Mouse (Mus musculus) midbrain, embryonic 10.5 days (tissue): ENCODE results near the gene Ercc1. TPM values are rescaled to one million over a fixed set of nuclear protein-coding genes. Genes with fewer than 3 reads are reported as not detected.

ENCODE experiments used
- DNase-seq: peaks from one replicate; pipeline ENCODE4 v3.0.0-alpha.2; 2017; ENCODE audit warnings: low spot score
- H3K27ac ChIP-seq: fragments of 300-500 bp; sonication (generic); replicated peaks from 2 replicates; pipeline ENCODE4 v1.5.1; 2016; ENCODE audit warnings: mild to moderate bottlenecking
- H3K27me3 ChIP-seq: fragments of 300-500 bp; sonication (generic); 2 replicates; pipeline ENCODE4 v1.6.1; 2016; ENCODE audit warnings: low read depth, mild to moderate bottlenecking; ENCODE audit not compliant: poor library complexity, severe bottlenecking
- H3K36me3 ChIP-seq: fragments of 300-500 bp; sonication (generic); 2 replicates; pipeline ENCODE4 v1.6.1; 2016; ENCODE audit warnings: mild to moderate bottlenecking, moderate library complexity
- H3K4me1 ChIP-seq: fragments of 300-500 bp; sonication (generic); 2 replicates; pipeline ENCODE4 v1.6.1; 2016
- H3K4me3 ChIP-seq: fragments of 300-500 bp; sonication (generic); 2 replicates; pipeline ENCODE4 v1.5.1; 2016; ENCODE audit warnings: mild to moderate bottlenecking, moderate library complexity
- H3K9me3 ChIP-seq: fragments of 300-500 bp; sonication (generic); replicated peaks from 2 replicates; pipeline ENCODE4 v1.6.1; 2016; ENCODE audit warnings: mild to moderate bottlenecking
- WGBS: fragments of 180-500 bp; shearing (Covaris S2); methylation state at CpG from one replicate; pipeline ENCODE4 v1.1.7; 2016; 5-methylcytosine and 5-hydroxymethylcytosine counted together
- polyA plus RNA-seq: library from polyadenylated mRNA; unstranded; fragments of >200 nt; fragmentation: Nextera tagmentation; extraction: Ambion mirVana; gene quantifications from 2 replicates; pipeline ENCODE4 v1.2.1, GENCODE M21; 2016

Ercc1 gene
- polyA plus RNA-seq = 117 and 118 TPM in 2 replicates

DNA sequence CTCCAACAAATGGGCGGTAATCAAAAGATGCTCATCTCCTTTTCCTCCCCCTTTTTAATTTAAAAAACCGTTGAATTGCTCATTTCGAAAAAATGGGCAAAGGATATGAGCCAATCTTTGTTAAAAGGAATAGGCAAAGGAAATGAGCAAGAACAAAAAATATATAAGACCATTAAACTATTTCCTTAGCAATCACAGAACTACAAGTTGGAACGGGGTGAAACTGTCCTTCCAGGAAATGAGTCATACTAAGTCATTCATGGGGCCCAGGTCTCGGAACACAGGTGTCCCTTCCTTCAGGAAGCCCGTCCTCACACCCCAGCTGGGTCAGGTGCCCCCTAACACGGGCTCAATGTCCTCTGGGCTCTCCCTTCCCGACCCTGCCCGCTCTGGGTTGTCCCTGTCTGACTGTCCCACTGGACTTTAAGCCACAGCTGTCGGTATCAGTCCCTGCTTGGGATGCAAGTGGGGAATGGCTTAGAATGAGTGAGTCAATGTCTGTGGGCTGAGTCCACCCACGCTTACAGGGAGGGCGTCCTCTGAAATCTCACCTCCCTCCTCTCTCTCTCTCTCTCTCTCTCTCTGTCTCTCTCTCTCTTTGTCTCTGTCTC lies at the start of gene Ercc1:
Gene Ercc1 (plus strand): TSS at position 542 of the 611 bp plus-strand sequence.
- Histone ChIP-seq H3K27me3 (peaks cover 19% of the 10 kb centered on the region), H3K4me1 (peaks cover 43% of the 10 kb centered on the region), H3K4me3 (peak within 1 kb of the TSS; percentile 70), H3K27ac (peak within 1 kb of the TSS; percentile 91), H3K9me3 (no peaks in the 10 kb centered on the region), H3K36me3 (peaks cover 18% of the 10 kb centered on the region)
- no peak for DNase-seq
- 30% methylated on average over 12 of the region's 12 CpGs for WGBS

DNA sequence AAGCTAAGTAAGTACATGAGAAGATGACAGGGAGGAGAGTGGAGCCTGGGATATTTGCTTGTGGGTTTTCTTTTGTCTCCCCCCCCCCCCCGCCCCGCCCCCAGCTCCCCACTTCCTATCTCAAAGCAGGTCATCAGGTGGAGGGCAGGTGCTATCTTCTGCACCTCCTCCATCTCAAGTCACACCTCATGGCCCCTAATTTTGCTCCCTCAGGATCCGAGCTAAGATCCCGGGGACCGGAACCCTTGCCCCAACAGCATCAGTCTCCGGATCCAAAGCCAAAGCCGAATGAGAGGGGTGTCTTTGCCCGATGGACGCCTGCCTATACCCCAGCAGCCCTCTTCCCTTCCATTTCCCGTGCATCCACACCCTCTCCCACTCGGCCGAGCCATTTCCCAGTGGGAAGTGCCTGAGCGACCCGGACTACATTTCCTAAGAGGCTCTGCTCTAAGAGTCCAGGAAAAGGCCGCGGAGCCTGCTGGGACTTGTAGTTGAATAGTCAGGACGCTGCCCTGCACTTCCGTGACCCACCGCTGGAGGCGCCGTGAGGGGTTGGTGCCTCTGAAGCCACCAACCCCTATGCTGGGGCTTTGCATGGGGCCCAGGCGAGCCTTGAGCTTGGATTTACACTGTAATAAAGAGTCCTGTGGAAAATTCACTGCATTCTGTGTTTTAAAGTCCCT lies 48.9 kb upstream of the Ercc1 start:
- Histone ChIP-seq H3K4me3 (peak overlapping the region; percentile 44), H3K27me3 (no peaks in the 10 kb centered on the region), H3K9me3 (no peaks in the 10 kb centered on the region), H3K27ac (peak overlapping the region; percentile 68; the same call in 1 of the 2 replicates), H3K36me3 (peaks cover 23% of the 10 kb centered on the region), H3K4me1 (peaks cover 25% of the 10 kb centered on the region)
- peak; percentile 95 for DNase-seq
- WGBS = 19% methylated on average over 20 of the region's 22 CpGs

DNA sequence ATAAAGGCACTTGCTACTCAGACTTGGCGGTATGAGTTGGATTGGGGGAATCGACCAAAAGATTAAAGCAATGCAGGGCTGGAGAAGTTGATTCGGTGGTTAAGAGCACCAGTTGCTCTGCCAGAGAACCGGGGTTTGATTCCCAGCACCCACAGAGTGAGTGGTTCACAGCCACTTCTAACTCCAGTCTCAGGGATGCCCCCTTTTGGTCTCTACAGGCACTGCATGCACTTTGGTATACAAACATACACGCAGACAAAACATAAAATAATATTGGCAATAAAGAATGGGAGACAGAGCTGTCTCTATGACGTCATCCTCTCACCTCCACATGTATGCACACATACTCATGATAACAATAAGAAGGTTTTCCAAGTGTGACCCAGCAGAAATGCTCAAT lies 47.5 kb upstream of the Ercc1 start:
- 88% methylated on average over 6 of the region's 6 CpGs for WGBS

DNA sequence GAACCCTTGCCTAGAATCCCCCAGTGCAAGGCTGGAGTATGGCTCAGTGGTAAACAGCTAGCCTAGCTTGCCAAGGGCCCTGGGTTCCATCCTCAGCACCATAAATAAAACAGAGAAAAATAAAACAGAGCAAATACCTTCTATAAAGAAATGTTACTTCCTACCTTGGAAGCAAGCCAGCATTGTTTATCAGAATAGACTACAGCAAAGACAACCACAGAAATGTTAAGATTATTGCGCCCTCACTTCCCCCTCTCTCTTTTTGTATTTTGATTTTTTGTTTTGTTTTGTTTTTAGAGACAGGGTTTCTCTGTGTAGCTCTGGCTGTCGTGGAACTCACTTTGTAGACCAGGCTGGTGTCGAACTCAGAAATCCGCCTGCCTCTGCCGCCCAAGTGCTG lies 46.8 kb upstream of the Ercc1 start:
- H3K4me3 ChIP-seq = no peak overlapping the region
- 95% methylated on average over 5 of the region's 5 CpGs for WGBS
- H3K4me1 ChIP-seq = peaks cover 25% of the 10 kb centered on the region
- H3K36me3 ChIP-seq = peaks cover 22% of the 10 kb centered on the region
- no peak for DNase-seq
- no peaks in the 10 kb centered on the region for H3K9me3 ChIP-seq
- no peak overlapping the region for H3K27ac ChIP-seq
- H3K27me3 ChIP-seq = peaks cover 15% of the 10 kb centered on the region

More for the DNA sequence above, 47.5 kb upstream of the Ercc1 start:
- Histone ChIP-seq H3K36me3 (peaks cover 23% of the 10 kb centered on the region), H3K27ac (no peak overlapping the region), H3K27me3 (peaks cover 8% of the 10 kb centered on the region), H3K9me3 (no peaks in the 10 kb centered on the region), H3K4me3 (no peak overlapping the region), H3K4me1 (peaks cover 21% of the 10 kb centered on the region)
- no peak for DNase-seq

DNA sequence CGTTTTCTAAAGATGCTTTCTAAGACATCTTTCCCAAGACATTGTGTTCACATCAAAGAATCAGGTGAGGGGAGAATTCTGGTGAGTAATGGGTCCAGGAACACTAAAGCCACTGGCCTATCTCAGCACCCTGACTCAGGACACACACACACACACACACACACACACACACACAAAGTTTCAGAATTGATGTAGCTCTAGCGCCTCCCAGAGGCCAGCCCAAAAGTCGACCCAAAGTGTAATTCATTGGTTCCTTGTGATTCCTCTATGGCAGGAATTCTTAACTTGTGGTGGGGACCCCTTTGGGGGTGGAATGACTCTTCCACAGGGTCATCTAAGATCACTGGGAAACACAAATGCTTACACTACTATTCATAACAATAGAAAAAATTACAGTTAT lies 45.4 kb upstream of the Ercc1 start:
- H3K4me1 ChIP-seq = peaks cover 30% of the 10 kb centered on the region
- no peak overlapping the region for H3K27ac ChIP-seq
- peaks cover 29% of the 10 kb centered on the region for H3K27me3 ChIP-seq
- no peak overlapping the region for H3K4me3 ChIP-seq
- 20% methylated on average over 3 of the region's 3 CpGs for WGBS
- peaks cover 8% of the 10 kb centered on the region for H3K36me3 ChIP-seq
- peak; percentile 58 for DNase-seq
- H3K9me3 ChIP-seq = no peaks in the 10 kb centered on the region

DNA sequence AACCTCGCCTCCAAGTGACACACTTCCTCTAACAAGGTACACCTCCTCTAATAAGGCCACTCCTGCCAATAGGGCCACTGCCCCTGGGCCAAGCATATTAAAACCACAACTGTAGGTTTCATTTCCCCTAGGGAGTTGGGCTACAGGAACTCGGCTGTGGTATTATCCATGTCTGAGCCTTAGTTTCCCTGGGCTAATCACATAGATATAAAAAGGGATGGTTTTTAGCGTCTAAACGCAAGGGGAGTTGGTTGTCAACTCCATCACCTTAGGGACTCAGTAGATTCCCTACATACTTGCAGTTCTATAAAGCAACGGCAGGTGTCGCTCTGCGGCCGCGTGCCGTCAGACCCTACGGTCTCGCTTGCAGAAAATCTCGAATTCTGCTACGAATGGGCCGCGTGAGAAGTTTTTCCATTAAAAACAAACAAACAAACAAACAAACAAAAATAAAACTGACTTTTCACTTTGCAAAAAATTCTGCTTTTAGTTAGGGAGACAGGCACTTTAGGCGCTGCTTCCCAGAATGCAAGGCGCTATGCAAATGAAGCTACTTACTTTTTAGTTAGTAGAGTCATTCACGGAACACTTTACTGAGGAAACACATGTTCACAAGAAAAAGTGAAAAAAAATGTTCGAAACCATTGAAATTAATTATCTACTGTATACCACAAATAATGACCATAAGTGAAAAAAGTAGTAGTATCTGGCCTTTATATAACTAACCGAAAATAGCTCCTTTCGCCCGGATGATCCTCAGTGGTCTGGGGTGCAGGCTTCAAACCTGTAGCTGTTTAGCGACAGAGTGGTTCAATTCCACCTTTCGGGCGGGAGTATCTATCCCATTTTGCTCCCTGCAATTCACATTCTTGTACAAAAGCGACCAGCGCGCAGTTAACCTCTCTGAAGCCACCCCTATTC lies 43.8 kb upstream of the Ercc1 start:
- Histone ChIP-seq H3K27me3 (peaks cover 45% of the 10 kb centered on the region), H3K9me3 (no peaks in the 10 kb centered on the region), H3K36me3 (no peaks in the 10 kb centered on the region), H3K4me1 (peaks cover 39% of the 10 kb centered on the region), H3K27ac (peak overlapping the region; percentile 81), H3K4me3 (peak overlapping the region; percentile 55)
- DNase-seq = peak; percentile 76
- under 1% methylated on average over 29 of the region's 29 CpGs for WGBS

DNA sequence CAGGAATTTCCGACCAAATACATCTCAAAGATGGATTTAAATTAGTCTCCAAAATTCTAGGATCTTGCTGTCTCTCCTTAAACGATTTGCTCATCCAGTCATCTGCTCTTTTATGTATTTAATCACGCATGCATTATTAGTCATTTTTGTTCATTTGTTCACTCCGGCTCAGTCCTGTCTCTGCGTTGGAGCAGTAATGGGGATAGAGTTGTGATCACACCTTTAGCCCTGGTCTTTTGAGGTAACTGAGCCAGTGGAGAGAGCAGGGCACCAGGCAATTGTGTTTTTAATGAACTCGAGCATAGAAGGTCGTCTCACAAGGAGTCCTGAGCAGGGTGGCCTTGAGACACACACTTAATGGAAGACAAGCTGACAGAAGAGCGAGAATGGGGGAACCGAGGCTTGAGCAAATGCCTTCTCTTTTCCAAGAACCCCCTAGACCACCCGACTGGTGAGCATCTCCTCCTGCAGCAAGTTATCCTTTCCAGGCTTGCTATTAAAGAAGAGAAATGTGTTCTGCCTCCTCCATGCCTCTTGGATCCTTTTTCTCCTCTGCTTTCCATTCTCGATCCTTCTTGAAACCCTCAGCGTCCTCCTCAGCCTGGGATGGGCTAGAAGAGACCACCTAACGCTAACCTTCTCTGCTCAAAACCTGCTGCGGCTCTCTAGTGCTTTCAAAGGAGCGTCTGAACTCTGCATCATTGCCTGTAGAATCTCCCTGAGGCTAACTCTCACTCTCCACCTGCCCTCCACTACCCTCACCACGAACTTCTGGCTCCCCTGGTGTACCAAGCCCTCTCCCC lies 42.9 kb upstream of the Ercc1 start:
- no peak for DNase-seq
- Histone ChIP-seq H3K36me3 (no peaks in the 10 kb centered on the region), H3K4me3 (peak overlapping the region; percentile 55), H3K4me1 (peaks cover 37% of the 10 kb centered on the region), H3K9me3 (no peaks in the 10 kb centered on the region), H3K27me3 (peaks cover 54% of the 10 kb centered on the region), H3K27ac (no peak overlapping the region)
- 10% methylated on average over 16 of the region's 16 CpGs for WGBS

DNA sequence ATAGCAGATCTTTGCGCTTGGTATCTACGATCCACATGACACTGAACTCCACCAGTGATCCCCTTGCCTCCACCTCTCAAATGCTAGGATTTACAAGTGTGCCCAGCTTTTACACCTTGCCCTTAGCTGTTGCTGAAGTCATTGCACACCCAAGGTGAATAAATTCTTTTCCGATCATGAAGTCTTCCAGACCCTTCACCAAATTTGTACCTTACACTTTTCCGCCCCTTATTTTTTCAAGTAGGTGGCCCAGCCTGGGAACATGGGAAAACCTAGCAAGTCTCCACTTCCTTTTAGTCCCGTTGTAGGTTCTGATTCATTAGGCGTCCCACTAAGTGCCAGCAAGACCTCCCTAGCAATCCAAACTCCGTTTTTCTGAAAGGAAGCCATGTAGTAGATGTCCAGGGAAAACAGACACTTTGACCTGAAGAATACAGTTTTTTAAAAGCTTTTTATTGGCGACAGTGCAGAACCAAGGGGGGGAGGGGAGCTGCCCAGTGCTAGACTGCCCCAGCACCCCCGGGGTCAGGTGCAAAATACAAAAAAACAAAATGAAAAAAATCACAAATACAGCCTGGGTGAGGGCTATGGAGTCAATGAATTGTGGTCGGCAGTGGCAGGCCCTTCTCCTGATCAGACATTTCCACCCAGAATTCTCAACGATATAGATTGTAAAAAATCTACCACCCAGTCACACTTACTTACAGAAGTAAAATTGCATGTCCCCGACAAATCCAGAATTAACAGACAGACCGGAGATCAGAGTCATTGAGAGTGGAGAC lies 42.1 kb upstream of the Ercc1 start:
- DNase-seq = no peak
- H3K9me3 ChIP-seq = no peaks in the 10 kb centered on the region
- peaks cover 39% of the 10 kb centered on the region for H3K4me1 ChIP-seq
- H3K27ac ChIP-seq = no peak overlapping the region
- H3K36me3 ChIP-seq = no peaks in the 10 kb centered on the region
- peaks cover 62% of the 10 kb centered on the region for H3K27me3 ChIP-seq
- 51% methylated on average over 13 of the region's 13 CpGs for WGBS
- peak overlapping the region; percentile 55 for H3K4me3 ChIP-seq

DNA sequence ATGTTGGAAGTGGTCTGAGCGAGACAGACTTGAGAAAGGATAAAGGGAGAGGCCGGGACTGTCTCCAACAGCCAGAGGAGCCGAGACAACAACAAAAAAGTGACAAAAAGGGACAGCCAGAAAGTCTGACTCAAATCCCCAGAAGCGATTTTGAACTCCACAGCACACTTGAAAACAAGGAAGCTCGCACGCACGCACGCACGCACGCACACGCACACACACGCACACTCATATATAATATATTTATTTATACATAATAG lies 41.6 kb upstream of the Ercc1 start:
- Histone ChIP-seq H3K27me3 (peaks cover 67% of the 10 kb centered on the region), H3K36me3 (no peaks in the 10 kb centered on the region), H3K4me1 (peaks cover 44% of the 10 kb centered on the region), H3K9me3 (no peaks in the 10 kb centered on the region), H3K4me3 (no peak overlapping the region), H3K27ac (no peak overlapping the region)
- WGBS = 77% methylated on average over 12 of the region's 12 CpGs
- DNase-seq = no peak

DNA sequence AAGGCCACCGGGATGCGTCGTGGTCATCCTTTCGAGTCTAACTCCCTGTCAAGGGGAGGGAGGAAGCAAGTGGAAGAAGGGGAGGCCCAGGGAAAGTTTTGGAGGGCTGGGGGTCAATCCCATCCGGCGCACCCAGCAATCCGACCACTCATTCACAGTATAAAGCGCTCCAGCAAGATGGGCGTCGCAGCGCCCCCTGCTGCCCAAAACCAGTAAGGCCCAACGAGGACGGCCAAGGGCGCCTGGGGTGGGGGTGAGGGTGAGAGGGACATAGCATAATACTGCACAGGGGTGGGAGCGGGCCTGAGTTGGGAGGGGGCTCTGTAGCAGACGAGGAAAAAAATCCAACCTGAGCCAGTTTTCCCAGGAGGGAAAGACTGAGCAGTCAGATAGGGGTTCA lies 40.8 kb upstream of the Ercc1 start:
- H3K36me3 ChIP-seq = no peaks in the 10 kb centered on the region
- no peak overlapping the region; the same call in 1 of the 2 replicates for H3K27ac ChIP-seq
- peaks cover 67% of the 10 kb centered on the region for H3K27me3 ChIP-seq
- WGBS = under 1% methylated on average over 16 of the region's 16 CpGs
- H3K4me1 ChIP-seq = peaks cover 51% of the 10 kb centered on the region
- DNase-seq = peak; percentile 88
- H3K9me3 ChIP-seq = no peaks in the 10 kb centered on the region
- peak overlapping the region; percentile 49 for H3K4me3 ChIP-seq

DNA sequence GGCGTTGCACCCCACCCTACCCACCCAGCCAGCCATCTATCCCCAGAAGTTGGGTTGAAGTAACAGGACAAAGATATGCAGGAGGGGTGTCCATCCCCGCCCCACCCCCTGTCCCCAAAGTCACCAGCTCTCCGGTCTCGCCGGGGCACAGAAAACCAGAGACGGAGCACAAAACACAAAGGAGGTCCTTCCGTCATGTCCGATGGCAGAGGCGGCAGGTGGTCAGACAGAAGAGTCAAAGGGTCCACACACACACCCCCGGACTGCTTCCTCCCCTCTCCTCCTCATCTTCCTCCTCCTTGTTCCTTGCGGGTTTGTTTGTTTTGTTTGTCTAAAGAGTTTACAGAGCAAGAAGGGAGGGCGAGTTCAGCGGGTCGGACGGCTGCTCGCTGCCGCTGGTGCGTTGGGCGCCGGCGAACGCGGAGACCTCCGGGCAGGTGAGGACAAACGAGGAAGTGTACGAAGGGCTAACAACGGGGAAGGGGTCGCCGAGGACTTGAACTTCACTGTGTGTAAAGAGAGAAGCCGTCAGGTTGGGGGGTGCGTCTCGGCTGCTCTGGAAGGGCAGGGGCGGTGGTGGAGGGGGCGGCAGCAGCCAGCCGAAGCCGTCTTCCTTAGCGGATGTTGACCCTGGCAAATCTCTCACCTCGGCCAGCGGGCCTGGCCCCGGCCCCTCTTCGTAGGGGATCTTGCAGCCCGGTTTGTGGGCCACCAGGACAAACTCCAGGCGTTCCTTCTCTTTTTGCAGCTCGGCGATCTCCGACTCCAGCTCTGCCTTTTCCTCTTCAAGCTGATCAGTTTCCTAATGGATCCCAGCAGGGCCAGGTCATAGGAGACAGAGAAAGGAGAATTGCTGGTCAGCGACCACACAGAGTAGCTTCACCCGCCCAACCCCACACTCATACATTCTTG lies 39.8 kb upstream of the Ercc1 start:
- Histone ChIP-seq H3K9me3 (no peaks in the 10 kb centered on the region), H3K27ac (no peak overlapping the region), H3K36me3 (no peaks in the 10 kb centered on the region), H3K4me3 (peak overlapping the region; percentile 49), H3K27me3 (peaks cover 75% of the 10 kb centered on the region), H3K4me1 (peaks cover 60% of the 10 kb centered on the region)
- 2% methylated on average over 48 of the region's 48 CpGs for WGBS
- DNase-seq = peak; percentile 44
